Mouse (Mus musculus) midbrain, embryonic 11.5 days (tissue): ENCODE results near the gene Zc3h4. TPM values are rescaled to one million over a fixed set of nuclear protein-coding genes. Genes with fewer than 3 reads are reported as not detected.

ENCODE experiments used
- ATAC-seq: fragments of 200-750 bp; cut with Nextera tagmentation; 2 replicates; pipeline ENCODE4 v1.8.0; 2017; ENCODE audit warnings: moderate TSS enrichment, moderate library complexity; ENCODE audit not compliant: low FRiP score
- DNase-seq: peaks from one replicate; pipeline ENCODE4 v3.0.0; 2015; ENCODE audit warnings: low spot score; ENCODE audit errors: missing footprints
- H3K27ac ChIP-seq: fragments of 300-500 bp; sonication (generic); 2 replicates; pipeline ENCODE4 v1.5.1; 2014; ENCODE audit warnings: low read depth, low read length
- H3K27me3 ChIP-seq: fragments of 300-500 bp; sonication (generic); 2 replicates; pipeline ENCODE4 v1.6.1; 2014; ENCODE audit warnings: mild to moderate bottlenecking, low read length, moderate library complexity, mixed read lengths; ENCODE audit not compliant: control insufficient read depth, insufficient read depth
- H3K36me3 ChIP-seq: fragments of 300-500 bp; sonication (generic); 2 replicates; pipeline ENCODE4 v1.6.1; 2014; ENCODE audit warnings: mild to moderate bottlenecking, low read length, moderate library complexity, mixed read lengths; ENCODE audit not compliant: control insufficient read depth, insufficient read depth
- H3K4me1 ChIP-seq: fragments of 300-500 bp; sonication (generic); 2 replicates; pipeline ENCODE4 v1.6.1; 2014; ENCODE audit warnings: low read length; ENCODE audit not compliant: control insufficient read depth, insufficient read depth
- H3K4me2 ChIP-seq: fragments of 300-500 bp; sonication (generic); 2 replicates; pipeline ENCODE4 v1.6.1; 2014; ENCODE audit warnings: mild to moderate bottlenecking, moderate library complexity
- H3K4me3 ChIP-seq: fragments of 300-500 bp; sonication (generic); 2 replicates; pipeline ENCODE4 v1.5.1; 2014; ENCODE audit warnings: low read depth, low read length
- H3K9ac ChIP-seq: fragments of 300-500 bp; sonication (generic); 2 replicates; pipeline ENCODE4 v1.6.1; 2014; ENCODE audit warnings: low read length
- H3K9me3 ChIP-seq: fragments of 300-500 bp; sonication (generic); 2 replicates; pipeline ENCODE4 v1.6.1; 2016; ENCODE audit warnings: low read length; ENCODE audit not compliant: control insufficient read depth
- WGBS: fragments of 180-500 bp; shearing (Covaris S2); extraction: QIAGEN DNeasy Blood & Tissue Kit; methylation state at CpG from one replicate; pipeline ENCODE4 v1.1.7; 2014; 5-methylcytosine and 5-hydroxymethylcytosine counted together
- polyA plus RNA-seq: library from polyadenylated mRNA; unstranded; fragments of >200 nt; fragmentation: Nextera tagmentation; extraction: Ambion mirVana; gene quantifications from 2 replicates; pipeline ENCODE4 v1.2.1, GENCODE M21; 2014

The Zc3h4 gene
- polyA plus RNA-seq, 1 experiment from 2014 or later = 15.5 TPM

DNA sequence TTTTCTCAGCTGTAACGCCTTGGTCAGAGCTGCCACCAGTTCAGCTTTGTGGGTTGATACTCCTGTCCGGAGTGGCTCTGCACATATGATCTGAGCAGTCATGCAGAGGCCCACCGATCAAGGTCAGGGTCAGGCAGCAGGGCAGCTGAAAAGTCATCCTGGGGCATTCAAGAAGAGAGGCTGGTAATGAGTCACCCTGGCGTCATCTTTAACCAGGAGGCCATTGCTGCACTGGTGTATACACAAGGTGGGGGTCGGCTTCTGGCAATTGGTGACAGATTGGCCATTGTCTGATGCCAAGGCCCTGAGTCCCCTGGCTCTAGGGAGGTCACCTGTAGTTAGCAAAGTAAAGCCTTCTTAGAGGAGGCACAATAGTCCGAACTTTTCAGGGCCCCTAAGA is 50.9 kb downstream of the Zc3h4 start:
- Histone ChIP-seq H3K4me1 (no peaks in the 10 kb centered on the region), H3K27me3 (no peaks in the 10 kb centered on the region), H3K4me2 (no peak overlapping the region), H3K4me3 (no peak overlapping the region), H3K27ac (no peak overlapping the region), H3K9ac (no peak overlapping the region), H3K9me3 (no peaks in the 10 kb centered on the region), H3K36me3 (no peaks in the 10 kb centered on the region)
- ATAC-seq (no peak), DNase-seq (no peak)
- 74% methylated on average over 6 of the region's 6 CpGs for WGBS

DNA sequence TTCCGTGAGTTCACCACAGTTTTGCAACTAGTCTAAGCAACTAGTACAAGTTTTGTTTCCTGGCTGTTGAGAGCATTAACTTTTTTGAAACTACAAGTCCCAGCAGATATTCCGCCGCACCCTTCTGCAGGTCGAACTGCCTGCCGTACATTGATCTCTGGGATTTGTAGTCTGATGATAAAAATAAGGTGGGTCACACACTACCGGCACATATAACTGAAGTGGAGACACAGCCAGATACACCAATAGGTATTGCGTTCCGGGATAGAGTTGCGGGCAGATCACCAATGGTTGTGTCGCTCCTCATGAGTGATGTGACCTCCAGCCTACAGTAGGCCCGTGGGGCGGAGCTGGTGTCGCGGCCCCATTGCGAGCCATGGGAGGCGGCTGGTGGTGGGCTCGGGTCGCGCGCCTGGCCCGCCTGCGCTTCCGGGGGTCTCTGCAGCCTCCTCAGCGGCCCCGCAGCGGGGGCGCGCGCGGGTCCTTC is 51.9 kb downstream of the Zc3h4 start, which contains the start of gene Tmem160:
Gene Tmem160, plus strand, starts transcription at position 193 of the 487 bp plus-strand sequence.
- ATAC-seq (peak; percentile 96), DNase-seq (peak; percentile 96)
- Histone ChIP-seq H3K4me1 (no peaks in the 10 kb centered on the region), H3K9ac (peak within 1 kb of the TSS; percentile 76), H3K4me2 (peak within 1 kb of the TSS; percentile 93), H3K27me3 (no peaks in the 10 kb centered on the region), H3K9me3 (no peaks in the 10 kb centered on the region), H3K4me3 (peak within 1 kb of the TSS; percentile 76), H3K36me3 (no peaks in the 10 kb centered on the region), H3K27ac (no peak within 1 kb of the TSS)
- WGBS = 1% methylated on average over 30 of the region's 30 CpGs

DNA sequence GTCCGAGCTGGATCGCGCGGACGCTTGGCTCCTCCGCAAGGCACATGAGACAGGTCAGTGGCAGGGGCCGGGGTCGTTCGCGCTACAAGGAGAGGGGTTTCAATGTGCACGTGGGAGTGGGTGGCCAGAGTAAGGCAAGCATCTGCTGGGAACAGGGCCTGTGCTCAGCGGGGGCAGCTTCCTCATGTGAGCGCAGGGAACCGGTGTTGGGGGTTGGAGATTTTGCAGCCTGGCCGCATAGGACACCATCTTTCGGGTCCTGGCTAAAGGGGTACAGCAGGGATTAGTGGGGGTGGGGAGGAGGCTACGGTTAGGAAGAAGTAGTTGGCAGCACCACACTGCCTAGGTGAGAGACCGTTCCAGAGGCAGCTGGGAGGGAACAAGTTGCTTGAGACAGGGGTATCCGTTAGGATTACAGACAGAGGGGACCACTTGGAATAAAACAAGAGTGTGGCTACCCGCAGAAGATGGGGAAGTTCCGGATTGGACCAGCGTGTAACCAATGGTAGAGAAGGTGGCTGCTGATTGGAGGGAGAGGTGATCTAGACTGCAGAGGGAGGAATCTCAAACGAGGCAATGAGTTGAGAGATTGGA is 52.5 kb downstream of the Zc3h4 start:
- ATAC-seq = peak; percentile 83
- Histone ChIP-seq H3K4me2 (peak overlapping the region; percentile 93), H3K27me3 (no peaks in the 10 kb centered on the region), H3K4me3 (peak overlapping the region; percentile 76), H3K4me1 (no peaks in the 10 kb centered on the region), H3K36me3 (no peaks in the 10 kb centered on the region), H3K9ac (peak overlapping the region; percentile 76), H3K27ac (no peak overlapping the region), H3K9me3 (no peaks in the 10 kb centered on the region)
- under 1% methylated on average over 23 of the region's 23 CpGs for WGBS
- DNase-seq = peak; percentile 96

DNA sequence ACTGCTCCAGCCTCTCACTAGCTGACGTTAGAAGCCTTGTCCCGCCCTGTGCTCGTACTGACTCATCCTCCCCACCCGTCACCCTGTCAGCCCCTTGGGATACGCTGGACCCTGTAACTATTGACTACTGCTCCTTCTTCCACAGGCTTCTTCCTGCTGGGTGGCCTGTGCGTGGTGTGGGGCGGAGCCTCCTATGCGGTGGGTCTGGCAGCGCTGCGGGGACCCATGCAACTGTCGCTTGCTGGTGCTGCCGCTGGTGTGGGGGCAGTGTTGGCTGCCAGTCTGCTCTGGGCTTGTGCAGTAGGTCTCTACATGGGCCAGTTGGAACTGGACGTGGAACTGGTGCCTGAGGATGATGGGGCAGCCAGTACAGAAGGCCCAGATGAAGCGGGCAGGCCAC is 54.3 kb downstream of the Zc3h4 start:
- Histone ChIP-seq H3K9ac (no peak overlapping the region), H3K4me1 (no peaks in the 10 kb centered on the region), H3K27me3 (no peaks in the 10 kb centered on the region), H3K4me3 (no peak overlapping the region), H3K36me3 (no peaks in the 10 kb centered on the region), H3K9me3 (no peaks in the 10 kb centered on the region), H3K4me2 (no peak overlapping the region), H3K27ac (no peak overlapping the region)
- DNase-seq (no peak), ATAC-seq (no peak)
- WGBS = 93% methylated on average over 14 of the region's 14 CpGs

DNA sequence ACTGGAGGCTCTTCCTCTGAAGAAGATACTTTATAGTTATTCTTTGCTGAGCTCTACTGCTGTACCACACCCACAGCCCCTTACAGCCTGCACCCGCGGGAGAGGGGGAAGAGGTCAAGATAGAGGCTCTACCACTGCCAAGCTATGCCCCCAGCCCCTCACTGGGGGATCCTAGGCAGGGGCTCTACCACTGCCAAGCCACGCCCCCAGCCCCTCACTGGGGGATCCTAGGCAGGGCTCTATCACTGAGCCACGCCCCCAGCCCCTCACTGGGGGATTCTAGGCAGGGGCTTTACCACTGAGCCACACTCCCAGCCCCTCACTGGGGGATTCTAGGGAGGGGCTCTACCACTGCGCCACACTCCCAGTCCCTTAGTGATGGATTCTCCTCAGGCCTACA is 55.6 kb downstream of the Zc3h4 start:
- Histone ChIP-seq H3K27ac (no peak overlapping the region), H3K4me3 (no peak overlapping the region), H3K4me1 (no peaks in the 10 kb centered on the region), H3K9ac (no peak overlapping the region), H3K4me2 (no peak overlapping the region), H3K27me3 (no peaks in the 10 kb centered on the region), H3K9me3 (no peaks in the 10 kb centered on the region), H3K36me3 (no peaks in the 10 kb centered on the region)
- DNase-seq = no peak
- no peak for ATAC-seq
- WGBS = 83% methylated on average over 5 of the region's 5 CpGs

DNA sequence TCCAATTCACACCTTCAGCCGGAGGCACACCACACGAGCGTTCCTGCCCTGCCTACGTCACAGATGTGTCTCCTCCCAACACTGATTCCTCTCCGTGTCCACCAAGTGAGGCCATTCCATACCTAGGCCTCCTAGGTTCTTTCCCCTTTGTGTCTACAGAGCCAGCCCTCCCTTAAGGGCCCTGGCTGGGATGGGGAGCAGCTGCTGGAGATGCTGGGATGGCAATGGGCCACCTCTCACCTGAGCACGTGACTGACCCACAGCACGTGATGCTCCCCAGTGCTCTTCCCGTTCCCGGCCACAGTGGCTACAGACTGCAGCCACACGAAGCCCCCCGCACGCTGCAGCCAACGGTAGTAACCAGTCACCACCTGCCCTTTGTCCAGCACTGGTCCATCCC is 59.9 kb downstream of the Zc3h4 start:
- Histone ChIP-seq H3K4me3 (no peak overlapping the region), H3K4me2 (no peak overlapping the region), H3K4me1 (no peaks in the 10 kb centered on the region), H3K36me3 (no peaks in the 10 kb centered on the region), H3K27me3 (no peaks in the 10 kb centered on the region), H3K9ac (peak overlapping the region; percentile 5; the same call in 1 of the 2 replicates), H3K27ac (no peak overlapping the region), H3K9me3 (no peaks in the 10 kb centered on the region)
- no peak for ATAC-seq
- DNase-seq = no peak
- WGBS = 72% methylated on average over 13 of the region's 13 CpGs

DNA sequence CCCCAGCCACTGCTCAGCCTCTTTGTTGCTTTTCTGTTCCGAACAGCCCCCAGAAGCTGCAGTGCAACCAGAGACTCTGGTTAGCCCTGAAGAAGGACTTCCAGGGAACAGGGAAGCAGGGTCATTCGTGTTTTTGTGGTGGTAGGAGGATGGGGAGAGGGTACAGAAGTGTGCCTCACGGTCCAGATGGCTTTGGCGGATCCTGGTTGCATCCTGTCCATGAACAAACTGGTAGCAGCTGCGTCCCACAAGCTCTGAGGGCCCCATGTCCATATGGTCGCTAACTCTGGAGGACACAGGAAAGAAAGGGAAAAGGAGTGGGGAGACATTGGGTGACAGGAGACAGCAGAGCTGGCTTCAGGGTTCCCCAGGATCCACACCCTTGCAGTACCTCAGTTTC is 60.4 kb downstream of the Zc3h4 start:
- H3K9ac ChIP-seq = no peak overlapping the region
- no peak overlapping the region for H3K4me3 ChIP-seq
- H3K27ac ChIP-seq = no peak overlapping the region
- H3K9me3 ChIP-seq = no peaks in the 10 kb centered on the region
- H3K27me3 ChIP-seq = no peaks in the 10 kb centered on the region; the same call in 1 of the 2 replicates
- no peaks in the 10 kb centered on the region for H3K36me3 ChIP-seq
- WGBS = 65% methylated on average over 6 of the region's 6 CpGs
- DNase-seq = peak; percentile 68
- H3K4me1 ChIP-seq = no peaks in the 10 kb centered on the region
- no peak overlapping the region for H3K4me2 ChIP-seq
- no peak for ATAC-seq

DNA sequence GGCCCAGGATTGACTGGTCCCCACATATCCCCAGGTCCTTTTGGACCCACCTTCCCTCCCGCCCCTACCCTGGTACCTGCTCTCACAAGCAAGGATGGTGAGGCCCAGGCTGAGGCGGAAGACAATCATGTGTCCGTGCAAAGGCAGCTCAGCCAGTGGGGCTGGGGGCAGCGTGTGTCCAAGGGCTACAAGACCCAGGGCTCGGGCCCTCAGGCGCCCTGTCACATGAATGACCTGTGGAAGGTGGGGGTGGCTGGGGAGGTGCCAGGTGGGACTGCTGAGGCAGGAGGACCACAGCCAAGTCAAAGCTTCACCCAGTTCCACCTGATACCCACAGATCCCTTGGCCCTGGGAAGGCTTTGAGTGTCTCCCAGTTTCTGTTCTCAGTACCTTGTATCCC is 61.0 kb downstream of the Zc3h4 start:
- no peak for ATAC-seq
- Histone ChIP-seq H3K27ac (no peak overlapping the region), H3K27me3 (no peaks in the 10 kb centered on the region; the same call in 1 of the 2 replicates)

DNA sequence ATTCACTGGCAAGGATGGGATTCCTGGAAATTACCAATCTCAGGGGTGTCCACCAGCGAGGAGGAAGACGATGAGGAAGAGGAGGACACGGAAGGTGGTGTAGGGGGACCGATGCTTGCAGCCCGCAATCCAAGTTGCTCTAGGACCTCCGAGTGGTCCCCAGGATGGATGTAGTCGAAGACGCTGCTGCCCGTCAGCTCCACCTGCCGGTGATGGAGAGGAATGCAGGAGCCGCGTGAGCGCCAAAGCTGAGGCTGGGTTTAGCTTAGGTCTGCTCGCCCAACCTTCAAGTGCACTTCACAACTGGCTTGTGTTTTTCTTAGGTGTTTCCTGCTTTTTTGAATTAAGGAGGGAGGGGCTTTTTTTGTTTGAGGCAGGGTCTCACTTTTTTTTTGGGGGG is 62.5 kb downstream of the Zc3h4 start:
- H3K9ac ChIP-seq = no peak overlapping the region
- DNase-seq = peak; percentile 99
- H3K4me1 ChIP-seq = peaks cover 3% of the 10 kb centered on the region; the same call in 1 of the 2 replicates
- no peak overlapping the region for H3K4me3 ChIP-seq
- WGBS = 4% methylated on average over 14 of the region's 14 CpGs
- H3K4me2 ChIP-seq = no peak overlapping the region
- H3K9me3 ChIP-seq = no peaks in the 10 kb centered on the region
- no peak overlapping the region for H3K27ac ChIP-seq
- ATAC-seq = peak; percentile 70; the same call in 1 of the 2 replicates
- no peaks in the 10 kb centered on the region for H3K36me3 ChIP-seq
- H3K27me3 ChIP-seq = no peaks in the 10 kb centered on the region; the same call in 1 of the 2 replicates

More for the DNA sequence above, 61.0 kb downstream of the Zc3h4 start:
- Histone ChIP-seq H3K4me1 (no peaks in the 10 kb centered on the region), H3K9ac (no peak overlapping the region), H3K9me3 (no peaks in the 10 kb centered on the region), H3K4me2 (no peak overlapping the region), H3K36me3 (no peaks in the 10 kb centered on the region), H3K4me3 (no peak overlapping the region)
- WGBS = 76% methylated on average over 6 of the region's 6 CpGs
- peak; percentile 56 for DNase-seq
